Mouse (Mus musculus): Measurements from ENCODE around the gene Abat. TPM values are rescaled to one million over a fixed set of nuclear protein-coding genes. Genes with fewer than 3 reads are reported as not detected.
A peak's percentile ranks its signal among the peaks of the same experiment; 100 is the strongest.
"Not testable (repeated sequence)": the region's sequence is repeated elsewhere in the genome, so short reads cannot be mapped to it uniquely, and the experiment has no call there.

Abat gene
- total and polyA plus RNA-seq, 2 experiments from 2014 or later = 108 to 157 TPM

GRCm38 (mm10) chr16:8539150-8539865, 26.1 kb downstream of the Abat start:
- no peaks in the 10 kb centered on the region for H3K36me3 ChIP-seq (ENCODE audit: insufficient read depth, low read length)
- H3K9me3 ChIP-seq (ENCODE audit: low read length) = no peaks in the 10 kb centered on the region
- peak overlapping the region; percentile 28; the same call in 1 of the 2 replicates for H3K9ac ChIP-seq (replicated peaks; ENCODE audit: low read length)
- no peak overlapping the region for H3K4me3 ChIP-seq (ENCODE audit: low read length)
- peak; percentile 89 for DNase-seq (ENCODE audit: low spot score)
- ATAC-seq = peak; percentile 83
- H3K4me1 ChIP-seq (ENCODE audit: insufficient read depth, low read length) = peaks cover 21% of the 10 kb centered on the region
- TF ChIP-seq CTCF (IDR thresholded peaks at IDR 0.05; ENCODE audit: low read depth) = no peak
- peak overlapping the region; percentile 83 for H3K27ac ChIP-seq
- H3K27me3 ChIP-seq (ENCODE audit: insufficient read depth, low read length) = no peaks in the 10 kb centered on the region
- peak overlapping the region; percentile 33 for H3K4me2 ChIP-seq (ENCODE audit: low read depth, low read length)
- WGBS = 17% methylated on average over 9 of the region's 9 CpGs

GRCm38 (mm10) chr16:8540859-8541314, 27.7 kb downstream of the Abat start:
- peaks cover 21% of the 10 kb centered on the region for H3K4me1 ChIP-seq (ENCODE audit: insufficient read depth, low read length)
- H3K4me3 ChIP-seq (ENCODE audit: low read length) = no peak overlapping the region
- WGBS = 17% methylated on average over 3 of the region's 3 CpGs

GRCm38 (mm10) chr16:8547836-8548235, 34.6 kb downstream of the Abat start:
- Histone ChIP-seq H3K27me3 (ENCODE audit: insufficient read depth, low read length) (no peaks in the 10 kb centered on the region), H3K36me3 (ENCODE audit: insufficient read depth, low read length) (no peaks in the 10 kb centered on the region), H3K9ac (replicated peaks; ENCODE audit: low read length) (no peak overlapping the region), H3K27ac (no peak overlapping the region), H3K4me2 (ENCODE audit: low read depth, low read length) (no peak overlapping the region), H3K4me1 (ENCODE audit: insufficient read depth, low read length) (no peaks in the 10 kb centered on the region), H3K9me3 (ENCODE audit: low read length) (no peaks in the 10 kb centered on the region), H3K4me3 (ENCODE audit: low read length) (no peak overlapping the region)
- TF ChIP-seq CTCF (IDR thresholded peaks at IDR 0.05; ENCODE audit: low read depth) = no peak
- 95% methylated on average over 2 of the region's 2 CpGs for WGBS
- DNase-seq (ENCODE audit: low spot score) = no peak
- no peak for ATAC-seq

More at GRCm38 (mm10) chr16:8540859-8541314, 27.7 kb downstream of the Abat start:
- Histone ChIP-seq H3K36me3 (ENCODE audit: insufficient read depth, low read length) (no peaks in the 10 kb centered on the region), H3K27me3 (ENCODE audit: insufficient read depth, low read length) (no peaks in the 10 kb centered on the region), H3K9ac (replicated peaks; ENCODE audit: low read length) (0 out of 2 replicates have a peak overlapping the region, but pooled peaks have one; percentile 6), H3K9me3 (ENCODE audit: low read length) (no peaks in the 10 kb centered on the region), H3K27ac (peak overlapping the region; percentile 83), H3K4me2 (ENCODE audit: low read depth, low read length) (peak overlapping the region; percentile 33)
- DNase-seq (ENCODE audit: low spot score) = peak; percentile 94
- peak; percentile 92 for ATAC-seq
- peak; percentile 53 for TF ChIP-seq CTCF (IDR thresholded peaks at IDR 0.05; ENCODE audit: low read depth)

- Histone ChIP-seq H3K4me1 (ENCODE audit: insufficient read depth, low read length) (no peaks in the 10 kb centered on the region), H3K4me3 (ENCODE audit: low read length) (no peak overlapping the region), H3K27ac (no peak overlapping the region), H3K4me2 (ENCODE audit: low read depth, low read length) (no peak overlapping the region), H3K27me3 (ENCODE audit: insufficient read depth, low read length) (no peaks in the 10 kb centered on the region), H3K9me3 (ENCODE audit: low read length) (peaks cover 3% of the 10 kb centered on the region; the same call in 1 of the 2 replicates), H3K36me3 (ENCODE audit: insufficient read depth, low read length) (no peaks in the 10 kb centered on the region), H3K9ac (replicated peaks; ENCODE audit: low read length) (no peak overlapping the region)
- ATAC-seq (no peak), DNase-seq (ENCODE audit: low spot score) (no peak)
- 69% methylated on average over 9 of the region's 9 CpGs for WGBS
- no peak for TF ChIP-seq CTCF (IDR thresholded peaks at IDR 0.05; ENCODE audit: low read depth)
Observed at GRCm38 (mm10) chr16:8549506-8549905, 36.3 kb downstream of the Abat start.

- WGBS = 84% methylated on average over 3 of the region's 3 CpGs
- Histone ChIP-seq H3K27ac (no peak overlapping the region), H3K27me3 (ENCODE audit: insufficient read depth, low read length) (no peaks in the 10 kb centered on the region), H3K4me1 (ENCODE audit: insufficient read depth, low read length) (no peaks in the 10 kb centered on the region), H3K9me3 (ENCODE audit: low read length) (peaks cover 3% of the 10 kb centered on the region; the same call in 1 of the 2 replicates), H3K4me3 (ENCODE audit: low read length) (no peak overlapping the region), H3K4me2 (ENCODE audit: low read depth, low read length) (no peak overlapping the region), H3K36me3 (ENCODE audit: insufficient read depth, low read length) (no peaks in the 10 kb centered on the region), H3K9ac (replicated peaks; ENCODE audit: low read length) (no peak overlapping the region)
- no peak for DNase-seq (ENCODE audit: low spot score)
- no peak for ATAC-seq
- TF ChIP-seq CTCF (IDR thresholded peaks at IDR 0.05; ENCODE audit: low read depth) = no peak
Observed at GRCm38 (mm10) chr16:8554351-8554750, 41.1 kb downstream of the Abat start.

- H3K27ac ChIP-seq; ATAC-seq; DNase-seq (ENCODE audit: low spot score); H3K27me3 ChIP-seq (ENCODE audit: insufficient read depth, low read length); H3K36me3 ChIP-seq (ENCODE audit: insufficient read depth, low read length); H3K4me3 ChIP-seq (ENCODE audit: low read length); H3K9ac ChIP-seq (replicated peaks; ENCODE audit: low read length); H3K4me1 ChIP-seq (ENCODE audit: insufficient read depth, low read length); H3K4me2 ChIP-seq (ENCODE audit: low read depth, low read length); H3K9me3 ChIP-seq (ENCODE audit: low read length): not testable (repeated sequence)
- WGBS = 98% methylated on average over 2 of the region's 2 CpGs
Observed at GRCm38 (mm10) chr16:8554751-8555150, 41.5 kb downstream of the Abat start.

- not testable (repeated sequence) for H3K36me3 ChIP-seq (ENCODE audit: insufficient read depth, low read length); H3K4me2 ChIP-seq (ENCODE audit: low read depth, low read length); H3K9ac ChIP-seq (replicated peaks; ENCODE audit: low read length); H3K27me3 ChIP-seq (ENCODE audit: insufficient read depth, low read length); H3K9me3 ChIP-seq (ENCODE audit: low read length); H3K4me3 ChIP-seq (ENCODE audit: low read length); DNase-seq (ENCODE audit: low spot score); H3K27ac ChIP-seq; H3K4me1 ChIP-seq (ENCODE audit: insufficient read depth, low read length); ATAC-seq
- WGBS = 75% methylated on average over 3 of the region's 3 CpGs
Observed at GRCm38 (mm10) chr16:8555371-8555770, 42.1 kb downstream of the Abat start.
